Mouse (Mus musculus) brown adipose tissue, adult 24 weeks (tissue): ENCODE measurements around the gene Msi1. TPM values are rescaled to one million over a fixed set of nuclear protein-coding genes. Genes with fewer than 3 reads are reported as not detected.

ENCODE experiments used
- H3K27ac ChIP-seq: fragments of 200-500 bp; replicated peaks from 2 replicates; pipeline ENCODE4 v1.5.1; 2012; ENCODE audit warnings: low read depth, mild to moderate bottlenecking, low read length
- H3K4me1 ChIP-seq: fragments of 200-500 bp; 2 replicates; pipeline ENCODE4 v1.6.1; 2012; ENCODE audit warnings: low read length, mixed read lengths; ENCODE audit not compliant: control insufficient read depth, insufficient read depth, insufficient read length
- H3K4me3 ChIP-seq: fragments of 200-500 bp; 2 replicates; pipeline ENCODE4 v1.5.1; 2012; ENCODE audit warnings: low read depth, mild to moderate bottlenecking, low read length, moderate library complexity; ENCODE audit not compliant: insufficient read depth
- polyA plus RNA-seq: library from polyadenylated mRNA; stranded (reverse); fragments of >200 nt; gene quantifications from 2 replicates; pipeline ENCODE4 v1.2.4, GENCODE M21; 2012; ENCODE audit not compliant: missing spikeins, insufficient read depth, insufficient read length

The Msi1 gene
- polyA plus RNA-seq, 1 experiment, result 1.1 TPM

GRCm38 (mm10) chr5:115474174-115474828, 44.9 kb downstream of the Msi1 start:
- Histone ChIP-seq H3K4me3 (peak overlapping the region; percentile 43; the same call in 1 of the 2 replicates), H3K4me1 (no peaks in the 10 kb centered on the region), H3K27ac (no peak overlapping the region)

- Histone ChIP-seq H3K4me1 (no peaks in the 10 kb centered on the region), H3K4me3 (peak overlapping the region; percentile 49), H3K27ac (no peak overlapping the region)
Measured at GRCm38 (mm10) chr5:115475337-115476106, 46.1 kb downstream of the Msi1 start.

GRCm38 (mm10) chr5:115476107-115476727, 46.8 kb downstream of the Msi1 start:
- H3K27ac ChIP-seq, result no peak overlapping the region
- peak overlapping the region; percentile 47 for H3K4me3 ChIP-seq
- no peaks in the 10 kb centered on the region for H3K4me1 ChIP-seq

GRCm38 (mm10) chr5:115479561-115479960, 50.2 kb downstream of the Msi1 start:
- H3K27ac ChIP-seq, result no peak overlapping the region
- no peak overlapping the region for H3K4me3 ChIP-seq
- no peaks in the 10 kb centered on the region for H3K4me1 ChIP-seq

- Histone ChIP-seq H3K27ac (no peak overlapping the region), H3K4me3 (no peak overlapping the region), H3K4me1 (no peaks in the 10 kb centered on the region)
Measured at GRCm38 (mm10) chr5:115480101-115480500, 50.7 kb downstream of the Msi1 start.

GRCm38 (mm10) chr5:115482390-115483265, 53.2 kb downstream of the Msi1 start:
- Histone ChIP-seq H3K4me3 (no peak overlapping the region), H3K4me1 (no peaks in the 10 kb centered on the region), H3K27ac (no peak overlapping the region)

DNA sequence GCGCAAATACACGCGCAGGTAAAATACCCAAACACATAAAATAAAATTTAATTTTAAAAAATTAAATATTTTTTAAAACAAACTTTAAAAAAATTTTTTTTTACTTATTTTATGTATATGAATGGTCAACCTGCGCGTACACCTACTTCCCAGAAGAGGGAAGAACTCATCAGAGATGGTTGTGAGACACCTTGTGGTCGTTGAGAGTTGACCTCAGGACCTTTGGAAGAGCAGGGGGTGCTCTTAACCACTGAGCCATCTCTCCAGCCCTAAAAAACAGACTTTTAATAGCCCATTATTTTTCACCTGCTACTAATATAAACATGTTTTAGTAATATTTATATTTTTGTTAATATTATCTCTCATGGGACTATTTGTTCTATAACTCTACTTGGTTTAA, 54.0 kb downstream of the Msi1 start:
- Histone ChIP-seq H3K4me1 (no peaks in the 10 kb centered on the region), H3K4me3 (no peak overlapping the region), H3K27ac (no peak overlapping the region)

DNA sequence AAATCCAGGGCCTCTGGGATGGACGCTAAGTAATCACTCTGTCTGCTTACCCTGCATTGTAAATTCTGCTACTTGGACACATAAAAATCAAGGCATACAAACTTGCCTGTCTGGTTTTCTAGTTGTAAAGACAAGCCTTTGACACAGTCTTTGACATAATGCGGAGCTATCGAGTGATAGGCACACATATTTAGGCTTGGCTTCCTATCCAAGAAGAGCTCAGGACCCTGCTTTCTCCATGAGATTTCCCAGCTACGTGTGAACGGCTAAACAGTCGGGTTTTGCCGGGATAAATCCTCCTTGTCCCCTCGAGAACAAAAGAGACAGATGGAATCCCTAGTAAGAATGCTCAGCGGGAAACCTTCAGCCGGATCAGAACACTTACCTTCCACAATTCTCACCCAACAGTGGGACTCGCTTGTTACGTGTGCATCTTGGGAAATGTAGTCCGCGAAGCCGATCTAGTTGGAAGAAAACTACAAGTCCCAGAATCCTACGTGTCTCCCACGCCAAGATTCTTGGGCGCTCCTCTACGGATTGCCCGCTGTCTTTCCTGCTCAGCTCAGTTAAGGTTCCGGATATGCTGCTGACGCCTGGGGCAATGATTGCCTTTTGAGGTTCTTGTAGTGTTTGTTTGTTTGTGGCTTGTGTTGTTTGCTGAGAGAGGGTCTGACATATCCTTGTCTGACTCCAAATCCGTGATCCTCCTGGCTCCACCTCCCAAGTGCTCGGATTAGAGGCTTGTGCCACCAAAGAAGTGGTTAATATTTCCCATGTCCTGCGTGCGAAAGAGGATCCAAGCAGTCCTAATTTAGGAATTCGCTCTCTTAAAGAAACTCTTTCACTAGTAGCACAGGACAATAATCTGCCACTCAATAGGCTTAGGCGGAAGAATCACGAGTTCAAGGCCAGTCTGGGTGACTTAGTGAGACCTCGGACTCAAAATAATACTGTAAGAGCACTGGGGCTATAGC, 54.8 kb downstream of the Msi1 start, which contains the start of gene Sirt4:
Sirt4 (minus strand) TSS at position 779 of the 974 bp plus-strand sequence.
- peak within 1 kb of the TSS; percentile 68 for H3K4me3 ChIP-seq
- H3K27ac ChIP-seq, result peak within 1 kb of the TSS; percentile 92
- 0 out of 2 replicates have a peak, but pooled peaks cover 3% of the 10 kb centered on the region for H3K4me1 ChIP-seq

- H3K4me3 ChIP-seq, result peak overlapping the region; percentile 68
- 0 out of 2 replicates have a peak, but pooled peaks cover 3% of the 10 kb centered on the region for H3K4me1 ChIP-seq
- H3K27ac ChIP-seq, result no peak overlapping the region
Measured at GRCm38 (mm10) chr5:115484996-115485395, 55.6 kb downstream of the Msi1 start.

GRCm38 (mm10) chr5:115485489-115486205, 56.2 kb downstream of the Msi1 start:
- Histone ChIP-seq H3K4me3 (no peak overlapping the region), H3K27ac (no peak overlapping the region), H3K4me1 (0 out of 2 replicates have a peak, but pooled peaks cover 3% of the 10 kb centered on the region)

GRCm38 (mm10) chr5:115486726-115487125, 57.3 kb downstream of the Msi1 start:
- no peak overlapping the region for H3K4me3 ChIP-seq
- H3K4me1 ChIP-seq, result 0 out of 2 replicates have a peak, but pooled peaks cover 3% of the 10 kb centered on the region
- H3K27ac ChIP-seq, result no peak overlapping the region

DNA sequence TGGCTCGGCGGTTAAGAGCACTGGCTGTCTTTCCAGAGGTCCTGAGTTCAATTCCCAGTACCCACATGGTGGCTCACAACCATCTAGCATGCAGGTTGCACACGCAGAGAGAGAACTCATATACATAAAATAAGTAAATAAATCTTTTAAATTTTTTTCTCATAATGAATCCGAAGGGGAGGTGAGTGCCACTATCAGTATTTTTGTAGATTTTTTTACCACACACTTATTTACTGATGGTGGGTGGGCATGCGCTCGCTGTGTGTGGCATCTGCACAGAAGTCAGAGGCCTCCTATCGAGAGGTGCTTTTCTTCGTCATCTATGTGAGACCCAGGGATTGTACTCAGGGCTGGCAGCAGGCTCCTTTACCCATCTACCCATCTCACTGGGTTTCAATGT, 58.0 kb downstream of the Msi1 start:
- Histone ChIP-seq H3K4me3 (no peak overlapping the region), H3K27ac (no peak overlapping the region), H3K4me1 (0 out of 2 replicates have a peak, but pooled peaks cover 3% of the 10 kb centered on the region)

GRCm38 (mm10) chr5:115487942-115488580, 58.7 kb downstream of the Msi1 start:
- Histone ChIP-seq H3K4me3 (no peak overlapping the region), H3K4me1 (0 out of 2 replicates have a peak, but pooled peaks cover 3% of the 10 kb centered on the region), H3K27ac (0 out of 2 replicates have a peak overlapping the region, but pooled peaks have one; percentile 8)
